Mouse (Mus musculus) small intestine, adult 2 months (tissue): ENCODE data around the gene Taf1c. TPM values are rescaled to one million over a fixed set of nuclear protein-coding genes. Genes with fewer than 3 reads are reported as not detected.
A peak's percentile ranks its signal among the peaks of the same experiment; 100 is the strongest.

Experiments
- H3K27ac ChIP-seq: fragments of 200-500 bp; 2 replicates; pipeline ENCODE4 v1.5.1; 2012; ENCODE audit warnings: low read depth, low read length, control low read depth, inconsistent platforms; ENCODE audit not compliant: insufficient read depth
- H3K27me3 ChIP-seq: fragments of 200-500 bp; 2 replicates; pipeline ENCODE4 v1.6.1; 2012; ENCODE audit warnings: mild to moderate bottlenecking, moderate library complexity, low read length, inconsistent platforms; ENCODE audit not compliant: control insufficient read depth, insufficient read depth
- H3K36me3 ChIP-seq: fragments of 200-500 bp; 2 replicates; pipeline ENCODE4 v1.6.1; 2012; ENCODE audit warnings: mild to moderate bottlenecking, low read length, control low read depth, inconsistent platforms; ENCODE audit not compliant: control insufficient read depth, insufficient read depth
- H3K4me1 ChIP-seq: fragments of 200-500 bp; 2 replicates; pipeline ENCODE4 v1.6.1; 2012; ENCODE audit warnings: low read length, inconsistent platforms, mixed read lengths; ENCODE audit not compliant: control insufficient read depth, insufficient read depth, insufficient read length
- H3K4me3 ChIP-seq: fragments of 200-500 bp; 2 replicates; pipeline ENCODE4 v1.5.1; 2012; ENCODE audit warnings: low read depth, mild to moderate bottlenecking, control low read depth, inconsistent platforms, low read length, moderate library complexity
- CTCF ChIP-seq: fragments of 200-500 bp; IDR thresholded peaks from 2 replicates; pipeline ENCODE4 v1.5.1; 2012; ENCODE audit warnings: low read depth, mild to moderate bottlenecking, control low read depth, inconsistent platforms, low read length, moderate library complexity, mixed read lengths; ENCODE audit not compliant: insufficient replicate concordance, insufficient read length; ENCODE audit errors: extremely low read depth
- POLR2A ChIP-seq: fragments of 200-500 bp; IDR thresholded peaks from 2 replicates; pipeline ENCODE4 v1.6.1; 2012; ENCODE audit warnings: low read depth, mild to moderate bottlenecking, control low read depth, inconsistent platforms, low read length, moderate library complexity
- WGBS: fragments of 180-500 bp; shearing (Covaris S2); methylation state at CpG from one replicate; pipeline ENCODE4 v1.1.7; 2018; 5-methylcytosine and 5-hydroxymethylcytosine counted together
- polyA plus RNA-seq: library from polyadenylated mRNA; depleted of rRNA; stranded (reverse); fragments of >200 nt; gene quantifications from 2 replicates; pipeline ENCODE4 v1.2.3, GENCODE M21; 2012

The Taf1c gene
- polyA plus RNA-seq, 1 experiment = 23.6 TPM

DNA sequence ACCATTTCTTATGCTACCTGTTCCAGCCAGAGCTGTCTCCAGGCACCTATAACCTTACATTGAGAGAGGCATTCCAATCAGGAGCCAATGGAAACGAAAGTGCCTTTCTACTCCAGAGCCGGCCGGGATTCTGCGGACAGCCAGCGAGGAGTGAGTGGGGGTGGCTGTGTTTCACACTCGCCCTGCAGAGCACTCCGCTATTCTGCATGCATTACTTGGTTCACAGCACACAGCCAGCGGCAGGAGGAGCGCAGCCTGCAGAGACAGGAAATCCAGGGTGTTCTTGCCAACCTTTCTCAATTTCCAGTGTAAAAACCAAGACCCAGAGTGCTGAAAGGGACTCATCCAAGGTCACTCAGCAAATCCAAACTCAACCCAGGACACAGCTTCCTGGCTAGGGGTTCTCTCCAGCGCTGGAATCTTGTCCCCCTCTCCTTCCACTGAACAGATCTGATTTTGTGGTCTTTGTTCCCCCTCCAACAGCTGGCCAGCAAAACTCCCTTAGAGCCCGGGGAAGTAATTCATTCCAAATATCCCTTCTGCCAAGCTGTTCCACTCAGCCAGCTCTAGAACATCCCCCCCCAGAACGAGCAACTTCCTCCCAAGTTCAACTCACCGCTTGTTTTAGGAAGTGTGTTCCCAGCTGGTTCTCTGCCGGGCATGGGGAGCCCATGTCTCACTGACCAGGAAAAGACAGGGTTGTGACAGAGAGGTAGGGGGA, 29.8 kb upstream of the Taf1c start:
- H3K4me1 ChIP-seq = peaks cover 4% of the 10 kb centered on the region
- 66% methylated on average over 14 of the region's 14 CpGs for WGBS
- peak overlapping the region; percentile 34; the same call in 1 of the 2 replicates for H3K27ac ChIP-seq
- TF ChIP-seq POLR2A = no peak
- no peak for TF ChIP-seq CTCF
- H3K36me3 ChIP-seq = no peaks in the 10 kb centered on the region
- no peaks in the 10 kb centered on the region for H3K27me3 ChIP-seq
- no peak overlapping the region for H3K4me3 ChIP-seq

GRCm38 (mm10) chr8:119632909-119633308, 27.9 kb upstream of the Taf1c start:
- TF ChIP-seq POLR2A = no peak
- TF ChIP-seq CTCF = no peak
- Histone ChIP-seq H3K4me1 (peaks cover 5% of the 10 kb centered on the region), H3K27ac (no peak overlapping the region), H3K4me3 (no peak overlapping the region), H3K36me3 (no peaks in the 10 kb centered on the region), H3K27me3 (no peaks in the 10 kb centered on the region)
- 73% methylated on average over 29 of the region's 29 CpGs for WGBS

DNA sequence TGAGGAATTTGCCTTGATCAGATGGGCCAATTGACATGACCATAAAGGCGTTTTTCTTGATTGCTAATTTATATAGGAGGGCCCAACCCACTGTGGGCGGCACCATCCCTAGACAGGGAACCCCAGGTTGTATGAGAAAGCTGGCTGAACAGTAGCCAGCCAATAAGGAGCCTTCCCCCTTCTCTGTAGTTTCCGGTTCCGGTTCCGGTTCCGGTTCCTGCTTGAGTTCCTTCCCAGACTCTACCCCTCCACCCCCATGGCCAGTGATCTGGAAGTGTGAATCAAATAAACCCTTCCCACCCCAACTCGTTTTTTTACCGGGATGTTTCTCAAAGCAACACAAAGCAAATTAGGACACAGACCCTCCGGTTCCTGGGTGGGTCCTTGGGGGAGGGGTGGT, 27.2 kb upstream of the Taf1c start:
- TF ChIP-seq CTCF (no peak), POLR2A (no peak)

GRCm38 (mm10) chr8:119630841-119631240, 25.8 kb upstream of the Taf1c start:
- WGBS = 52% methylated on average over 3 of the region's 3 CpGs
- H3K4me3 ChIP-seq = no peak overlapping the region
- TF ChIP-seq POLR2A = no peak
- no peak for TF ChIP-seq CTCF
- peaks cover 14% of the 10 kb centered on the region for H3K4me1 ChIP-seq
- no peaks in the 10 kb centered on the region for H3K36me3 ChIP-seq
- H3K27ac ChIP-seq = no peak overlapping the region
- H3K27me3 ChIP-seq = no peaks in the 10 kb centered on the region

More for the DNA sequence above, 27.2 kb upstream of the Taf1c start:
- H3K4me3 ChIP-seq = no peak overlapping the region
- H3K27me3 ChIP-seq = no peaks in the 10 kb centered on the region
- H3K27ac ChIP-seq = no peak overlapping the region
- no peaks in the 10 kb centered on the region for H3K36me3 ChIP-seq
- peaks cover 12% of the 10 kb centered on the region for H3K4me1 ChIP-seq
- 88% methylated on average over 9 of the region's 9 CpGs for WGBS

GRCm38 (mm10) chr8:119627613-119628359, 22.8 kb upstream of the Taf1c start:
- H3K27ac ChIP-seq = peak overlapping the region; percentile 42
- H3K4me1 ChIP-seq = peaks cover 10% of the 10 kb centered on the region
- 59% methylated on average over 10 of the region's 10 CpGs for WGBS
- no peaks in the 10 kb centered on the region for H3K36me3 ChIP-seq
- no peaks in the 10 kb centered on the region for H3K27me3 ChIP-seq
- no peak overlapping the region for H3K4me3 ChIP-seq
- no peak for TF ChIP-seq CTCF
- no peak for TF ChIP-seq POLR2A

- H3K4me1 ChIP-seq = peaks cover 10% of the 10 kb centered on the region
- TF ChIP-seq CTCF = no peak
- TF ChIP-seq POLR2A = no peak
- H3K4me3 ChIP-seq = no peak overlapping the region
- WGBS = 91% methylated on average over 7 of the region's 7 CpGs
- no peaks in the 10 kb centered on the region for H3K36me3 ChIP-seq
- no peaks in the 10 kb centered on the region for H3K27me3 ChIP-seq
- peak overlapping the region; percentile 42 for H3K27ac ChIP-seq
Measured at GRCm38 (mm10) chr8:119627199-119627598, 22.2 kb upstream of the Taf1c start.

DNA sequence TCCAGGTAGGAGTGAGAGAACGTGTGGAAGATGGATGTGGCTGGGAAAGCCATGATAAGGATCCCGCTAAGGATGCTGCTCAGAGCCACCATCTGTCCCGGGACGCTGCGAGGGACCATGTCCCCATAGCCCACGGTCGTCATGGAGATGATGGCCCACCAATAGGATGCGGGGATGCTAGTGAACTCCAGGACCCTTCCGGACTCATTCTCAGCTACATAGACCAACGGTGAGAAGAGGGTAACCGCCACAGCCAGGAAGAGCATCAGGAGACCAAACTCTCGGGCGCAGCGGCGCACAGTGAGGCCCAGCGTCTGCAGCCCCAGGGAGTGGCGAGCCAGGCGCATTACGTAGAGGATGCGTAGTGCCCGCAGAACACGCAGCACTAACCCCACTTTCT, 20.8 kb upstream of the Taf1c start:
- no peak overlapping the region for H3K4me3 ChIP-seq
- H3K4me1 ChIP-seq = peaks cover 10% of the 10 kb centered on the region
- H3K36me3 ChIP-seq = no peaks in the 10 kb centered on the region
- no peaks in the 10 kb centered on the region for H3K27me3 ChIP-seq
- H3K27ac ChIP-seq = no peak overlapping the region
- 91% methylated on average over 22 of the region's 22 CpGs for WGBS
- no peak for TF ChIP-seq POLR2A
- no peak for TF ChIP-seq CTCF
